Mouse (Mus musculus) ES-Bruce4 (cell line): ENCODE results near the gene Pithd1.

Experiments
- EP300 ChIP-seq: IDR thresholded peaks from 2 replicates; pipeline ENCODE4 v1.6.1; 2011; ENCODE audit warnings: low read depth, low read length; ENCODE audit not compliant: insufficient read depth
- POLR2A ChIP-seq: IDR thresholded peaks from one replicate; pipeline ENCODE4 v1.8.1; 2011; ENCODE audit warnings: low read length; ENCODE audit not compliant: insufficient read depth

DNA sequence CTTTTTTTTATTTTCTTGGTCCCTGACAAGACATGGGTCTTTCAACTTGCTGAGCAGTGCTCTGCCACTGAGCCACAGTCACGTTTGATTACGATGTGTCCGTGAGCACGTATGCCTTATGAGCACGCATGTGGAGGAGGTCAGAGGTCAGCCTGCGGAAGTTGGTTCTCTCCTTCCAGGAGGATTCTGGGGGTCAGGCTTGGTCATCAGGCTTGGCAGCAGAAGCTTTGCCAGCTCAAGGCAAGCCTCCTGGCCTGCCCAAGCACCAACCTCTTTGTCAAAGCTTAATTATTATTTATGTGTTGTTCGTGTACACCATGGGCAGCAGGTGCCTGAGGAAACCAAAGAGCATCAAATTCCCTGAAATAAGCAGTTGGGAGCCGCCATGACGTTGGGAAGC, 58.7 kb downstream of the Pithd1 start:
- TF ChIP-seq EP300 (no peak), POLR2A (no peak)
